Mouse (Mus musculus) forebrain, embryonic 15.5 days (tissue): ENCODE results near the gene Dlgap1. TPM values are rescaled to one million over a fixed set of nuclear protein-coding genes. Genes with fewer than 3 reads are reported as not detected.

Source experiments
- ATAC-seq: fragments of 200-750 bp; cut with Nextera tagmentation; replicated peaks from 2 replicates; pipeline ENCODE4 v1.8.0; 2017; ENCODE audit warnings: mild to moderate bottlenecking, moderate TSS enrichment, moderate library complexity
- H3K27ac ChIP-seq: fragments of 300-500 bp; sonication (generic); replicated peaks from 2 replicates; pipeline ENCODE4 v1.5.1; 2015; ENCODE audit warnings: mild to moderate bottlenecking, inconsistent platforms
- H3K27me3 ChIP-seq: fragments of 300-500 bp; sonication (generic); 2 replicates; pipeline ENCODE4 v1.6.1; 2015; ENCODE audit warnings: inconsistent platforms
- H3K36me3 ChIP-seq: fragments of 300-500 bp; sonication (generic); 2 replicates; pipeline ENCODE4 v1.6.1; 2015; ENCODE audit warnings: mild to moderate bottlenecking, inconsistent platforms
- H3K4me1 ChIP-seq: fragments of 300-500 bp; sonication (generic); 2 replicates; pipeline ENCODE4 v1.6.1; 2015; ENCODE audit warnings: inconsistent platforms
- H3K4me2 ChIP-seq: fragments of 300-500 bp; sonication (generic); replicated peaks from 2 replicates; pipeline ENCODE4 v1.6.1; 2015; ENCODE audit warnings: mild to moderate bottlenecking, inconsistent platforms
- H3K4me3 ChIP-seq: fragments of 300-500 bp; sonication (generic); 2 replicates; pipeline ENCODE4 v1.5.1; 2015; ENCODE audit warnings: mild to moderate bottlenecking, inconsistent platforms
- H3K9ac ChIP-seq: fragments of 300-500 bp; sonication (generic); replicated peaks from 2 replicates; pipeline ENCODE4 v1.6.1; 2015; ENCODE audit warnings: mild to moderate bottlenecking, inconsistent platforms
- H3K9me3 ChIP-seq: fragments of 300-500 bp; sonication (generic); 2 replicates; pipeline ENCODE4 v1.6.1; 2016; ENCODE audit warnings: inconsistent platforms
- WGBS: fragments of 180-500 bp; shearing (Covaris S2); methylation state at CpG from one replicate; pipeline ENCODE4 v1.1.7; 2015; ENCODE audit warnings: mixed read lengths; 5-methylcytosine and 5-hydroxymethylcytosine counted together
- polyA plus RNA-seq: library from polyadenylated mRNA; unstranded; fragments of >200 nt; fragmentation: Nextera tagmentation; extraction: Ambion mirVana; gene quantifications from 2 replicates; pipeline ENCODE4 v1.2.1, GENCODE M21; 2015

Gene Dlgap1
- polyA plus RNA-seq, 1 experiment from 2014 or later = 31.0 TPM

GRCm38 (mm10) chr17:70614407-70615060 is 645.7 kb downstream of the Dlgap1 start:
- no peak overlapping the region for H3K4me2 ChIP-seq
- H3K36me3 ChIP-seq = no peaks in the 10 kb centered on the region
- 72% methylated on average over 5 of the region's 5 CpGs for WGBS
- H3K4me1 ChIP-seq = no peaks in the 10 kb centered on the region
- H3K27me3 ChIP-seq = no peaks in the 10 kb centered on the region
- no peak overlapping the region for H3K27ac ChIP-seq
- H3K9me3 ChIP-seq = no peaks in the 10 kb centered on the region
- H3K4me3 ChIP-seq = no peak overlapping the region
- no peak overlapping the region for H3K9ac ChIP-seq
- 0 out of 2 replicates have a peak, but pooled peaks have one; percentile 11 for ATAC-seq

GRCm38 (mm10) chr17:70622493-70622892 is 653.6 kb downstream of the Dlgap1 start:
- H3K27ac ChIP-seq = 0 out of 2 replicates have a peak overlapping the region, but pooled peaks have one; percentile 19
- H3K27me3 ChIP-seq = no peaks in the 10 kb centered on the region
- H3K4me2 ChIP-seq = no peak overlapping the region
- H3K4me3 ChIP-seq = no peak overlapping the region
- ATAC-seq = no peak
- no peak overlapping the region for H3K9ac ChIP-seq
- no peaks in the 10 kb centered on the region for H3K4me1 ChIP-seq
- H3K9me3 ChIP-seq = no peaks in the 10 kb centered on the region
- WGBS = 63% methylated on average over 8 of the region's 8 CpGs
- no peaks in the 10 kb centered on the region for H3K36me3 ChIP-seq

- Histone ChIP-seq H3K4me2 (no peak overlapping the region), H3K27me3 (no peaks in the 10 kb centered on the region), H3K9me3 (no peaks in the 10 kb centered on the region), H3K4me1 (peaks cover 10% of the 10 kb centered on the region; the same call in 1 of the 2 replicates), H3K27ac (no peak overlapping the region), H3K4me3 (no peak overlapping the region), H3K9ac (no peak overlapping the region), H3K36me3 (no peaks in the 10 kb centered on the region)
- no peak for ATAC-seq
- WGBS = 91% methylated on average over 9 of the region's 9 CpGs
Observed at GRCm38 (mm10) chr17:70626396-70626795, 657.5 kb downstream of the Dlgap1 start.

- H3K4me3 ChIP-seq = no peak overlapping the region
- no peak overlapping the region for H3K4me2 ChIP-seq
- H3K9me3 ChIP-seq = no peaks in the 10 kb centered on the region
- H3K4me1 ChIP-seq = peaks cover 10% of the 10 kb centered on the region; the same call in 1 of the 2 replicates
- no peaks in the 10 kb centered on the region for H3K36me3 ChIP-seq
- H3K9ac ChIP-seq = no peak overlapping the region
- ATAC-seq = no peak
- H3K27ac ChIP-seq = no peak overlapping the region
- WGBS = 90% methylated on average over 6 of the region's 6 CpGs
- H3K27me3 ChIP-seq = no peaks in the 10 kb centered on the region
Observed at GRCm38 (mm10) chr17:70626925-70627324, 658.1 kb downstream of the Dlgap1 start.

- Histone ChIP-seq H3K4me3 (no peak overlapping the region), H3K4me1 (peaks cover 17% of the 10 kb centered on the region), H3K27ac (peak overlapping the region; percentile 50), H3K4me2 (no peak overlapping the region), H3K27me3 (no peaks in the 10 kb centered on the region), H3K9me3 (no peaks in the 10 kb centered on the region), H3K36me3 (no peaks in the 10 kb centered on the region), H3K9ac (no peak overlapping the region)
- peak; percentile 20; the same call in 1 of the 2 replicates for ATAC-seq
- 39% methylated on average over 6 of the region's 6 CpGs for WGBS
Observed at GRCm38 (mm10) chr17:70629653-70630378, 660.9 kb downstream of the Dlgap1 start.

- WGBS = 8% methylated on average over 9 of the region's 9 CpGs
- Histone ChIP-seq H3K9ac (no peak overlapping the region), H3K27me3 (no peaks in the 10 kb centered on the region), H3K4me1 (peaks cover 17% of the 10 kb centered on the region), H3K36me3 (no peaks in the 10 kb centered on the region), H3K4me2 (0 out of 2 replicates have a peak overlapping the region, but pooled peaks have one; percentile 13), H3K9me3 (no peaks in the 10 kb centered on the region), H3K27ac (peak overlapping the region; percentile 44), H3K4me3 (no peak overlapping the region)
- peak; percentile 94 for ATAC-seq
Observed at GRCm38 (mm10) chr17:70633181-70633944, 664.5 kb downstream of the Dlgap1 start.

GRCm38 (mm10) chr17:70643211-70643610 is 674.3 kb downstream of the Dlgap1 start:
- no peak for ATAC-seq
- WGBS = 91% methylated on average over 1 of the region's 1 CpGs
- Histone ChIP-seq H3K4me1 (no peaks in the 10 kb centered on the region), H3K27me3 (no peaks in the 10 kb centered on the region), H3K9ac (no peak overlapping the region), H3K4me2 (no peak overlapping the region), H3K9me3 (no peaks in the 10 kb centered on the region), H3K27ac (no peak overlapping the region), H3K36me3 (no peaks in the 10 kb centered on the region), H3K4me3 (no peak overlapping the region)

GRCm38 (mm10) chr17:70646641-70647040 is 677.8 kb downstream of the Dlgap1 start:
- no peak overlapping the region for H3K9ac ChIP-seq
- H3K4me3 ChIP-seq = no peak overlapping the region
- H3K27ac ChIP-seq = no peak overlapping the region
- no peak for ATAC-seq
- H3K27me3 ChIP-seq = no peaks in the 10 kb centered on the region
- no peak overlapping the region for H3K4me2 ChIP-seq
- no peaks in the 10 kb centered on the region for H3K4me1 ChIP-seq
- no peaks in the 10 kb centered on the region for H3K36me3 ChIP-seq
- no peaks in the 10 kb centered on the region; the same call in 1 of the 2 replicates for H3K9me3 ChIP-seq
- WGBS = 59% methylated on average over 4 of the region's 4 CpGs

- H3K9me3 ChIP-seq = no peaks in the 10 kb centered on the region
- no peaks in the 10 kb centered on the region for H3K4me1 ChIP-seq
- no peak for ATAC-seq
- 0 out of 2 replicates have a peak, but pooled peaks cover 2% of the 10 kb centered on the region for H3K36me3 ChIP-seq
- 87% methylated on average over 3 of the region's 3 CpGs for WGBS
- no peaks in the 10 kb centered on the region for H3K27me3 ChIP-seq
- no peak overlapping the region for H3K9ac ChIP-seq
- H3K4me3 ChIP-seq = no peak overlapping the region
- no peak overlapping the region for H3K27ac ChIP-seq
- H3K4me2 ChIP-seq = no peak overlapping the region
Observed at GRCm38 (mm10) chr17:70661382-70661781, 692.5 kb downstream of the Dlgap1 start.

- H3K9ac ChIP-seq = no peak overlapping the region
- WGBS = 85% methylated on average over 6 of the region's 6 CpGs
- no peaks in the 10 kb centered on the region for H3K27me3 ChIP-seq
- no peaks in the 10 kb centered on the region for H3K9me3 ChIP-seq
- H3K4me3 ChIP-seq = no peak overlapping the region
- H3K36me3 ChIP-seq = no peaks in the 10 kb centered on the region
- H3K4me2 ChIP-seq = no peak overlapping the region
- no peaks in the 10 kb centered on the region for H3K4me1 ChIP-seq
- ATAC-seq = no peak
- no peak overlapping the region for H3K27ac ChIP-seq
Observed at GRCm38 (mm10) chr17:70663992-70664391, 695.1 kb downstream of the Dlgap1 start.

GRCm38 (mm10) chr17:70664484-70665040 is 695.7 kb downstream of the Dlgap1 start:
- H3K4me3 ChIP-seq = no peak overlapping the region
- ATAC-seq = no peak
- H3K27me3 ChIP-seq = no peaks in the 10 kb centered on the region
- H3K4me1 ChIP-seq = no peaks in the 10 kb centered on the region
- H3K9ac ChIP-seq = no peak overlapping the region
- no peaks in the 10 kb centered on the region for H3K36me3 ChIP-seq
- H3K27ac ChIP-seq = no peak overlapping the region
- H3K9me3 ChIP-seq = no peaks in the 10 kb centered on the region
- no peak overlapping the region for H3K4me2 ChIP-seq

- no peak overlapping the region for H3K9ac ChIP-seq
- no peak for ATAC-seq
- H3K27ac ChIP-seq = no peak overlapping the region
- no peaks in the 10 kb centered on the region for H3K9me3 ChIP-seq
- WGBS = 89% methylated on average over 13 of the region's 13 CpGs
- H3K4me3 ChIP-seq = no peak overlapping the region
- H3K4me2 ChIP-seq = no peak overlapping the region
- no peaks in the 10 kb centered on the region for H3K36me3 ChIP-seq
- H3K4me1 ChIP-seq = no peaks in the 10 kb centered on the region
- H3K27me3 ChIP-seq = no peaks in the 10 kb centered on the region
Observed at GRCm38 (mm10) chr17:70673985-70674384, 705.1 kb downstream of the Dlgap1 start.
